Mouse (Mus musculus) forebrain, postnatal 0 days (tissue): ENCODE measurements around the gene Edar. TPM values are rescaled to one million over a fixed set of nuclear protein-coding genes. Genes with fewer than 3 reads are reported as not detected.

ENCODE experiments used
- ATAC-seq: fragments of 200-750 bp; cut with Nextera tagmentation; 2 replicates; pipeline ENCODE4 v1.8.0; 2017; ENCODE audit warnings: mild to moderate bottlenecking, moderate library complexity
- DNase-seq: peaks from one replicate; pipeline ENCODE4 v3.0.0-alpha.2; 2015
- H3K27ac ChIP-seq: fragments of 300-500 bp; sonication (generic); 2 replicates; pipeline ENCODE4 v1.5.1; 2014; ENCODE audit warnings: low read depth, mild to moderate bottlenecking, antibody characterized with exemption, low read length, moderate library complexity, mixed read lengths
- H3K27me3 ChIP-seq: fragments of 300-500 bp; sonication (generic); 2 replicates; pipeline ENCODE4 v1.6.1; 2014; ENCODE audit warnings: mild to moderate bottlenecking, low read length, mixed read lengths; ENCODE audit not compliant: insufficient read depth
- H3K36me3 ChIP-seq: fragments of 300-500 bp; sonication (generic); 2 replicates; pipeline ENCODE4 v1.6.1; 2014; ENCODE audit warnings: mild to moderate bottlenecking, moderate library complexity; ENCODE audit not compliant: insufficient read depth
- H3K4me1 ChIP-seq: fragments of 300-500 bp; sonication (generic); 2 replicates; pipeline ENCODE4 v1.6.1; 2014; ENCODE audit warnings: antibody characterized with exemption; ENCODE audit not compliant: insufficient read depth
- H3K4me2 ChIP-seq: fragments of 300-500 bp; sonication (generic); 2 replicates; pipeline ENCODE4 v1.6.1; 2014; ENCODE audit warnings: low read depth, mild to moderate bottlenecking, moderate library complexity
- H3K4me3 ChIP-seq: fragments of 300-500 bp; sonication (generic); 2 replicates; pipeline ENCODE4 v1.5.1; 2014; ENCODE audit warnings: low read depth, low read length, mixed read lengths
- H3K9ac ChIP-seq: fragments of 300-500 bp; sonication (generic); 2 replicates; pipeline ENCODE4 v1.6.1; 2014; ENCODE audit warnings: mild to moderate bottlenecking
- H3K9me3 ChIP-seq: fragments of 300-500 bp; sonication (generic); 2 replicates; pipeline ENCODE4 v1.6.1; 2016; ENCODE audit warnings: low read length
- CTCF ChIP-seq: sonication (generic); IDR thresholded peaks from 2 replicates; pipeline ENCODE4 v1.5.1; 2016; ENCODE audit warnings: antibody characterized with exemption, control low read depth, low read depth
- WGBS: fragments of 180-500 bp; shearing (Covaris S2); extraction: QIAGEN DNeasy Blood & Tissue Kit; methylation state at CpG from one replicate; pipeline ENCODE4 v1.1.7; 2014; 5-methylcytosine and 5-hydroxymethylcytosine counted together
- polyA plus RNA-seq: library from polyadenylated mRNA; unstranded; fragments of >200 nt; fragmentation: Nextera tagmentation; extraction: Ambion mirVana; gene quantifications from 2 replicates; pipeline ENCODE4 v1.2.1, GENCODE M21; 2015
- total RNA-seq: library from RNA; depleted of rRNA; stranded (reverse); fragments of >200 nt; gene quantifications from 2 replicates; pipeline ENCODE4 v1.2.3, GENCODE M21; 2014

Gene Edar
- total and polyA plus RNA-seq, 2 experiments from 2014 or later, result 0.38 to 0.90 TPM

- no peak overlapping the region for H3K9ac ChIP-seq
- no peak overlapping the region for H3K27ac ChIP-seq
- no peaks in the 10 kb centered on the region; the same call in 1 of the 2 replicates for H3K27me3 ChIP-seq
- peak overlapping the region; percentile 23 for H3K4me2 ChIP-seq
- no peak overlapping the region for H3K4me3 ChIP-seq
- TF ChIP-seq CTCF, result no peak
- DNase-seq, result no peak
- peak; percentile 51; the same call in 1 of the 2 replicates for ATAC-seq
- no peaks in the 10 kb centered on the region for H3K36me3 ChIP-seq
- WGBS, result 5% methylated on average over 22 of the region's 22 CpGs
- H3K9me3 ChIP-seq, result no peaks in the 10 kb centered on the region; the same call in 1 of the 2 replicates
- peaks cover 6% of the 10 kb centered on the region; the same call in 1 of the 2 replicates for H3K4me1 ChIP-seq
Observed at GRCm38 (mm10) chr10:58651270-58652042, 24.0 kb downstream of the Edar start.

GRCm38 (mm10) chr10:58648787-58649186 is 26.7 kb downstream of the Edar start:
- Histone ChIP-seq H3K27me3 (no peaks in the 10 kb centered on the region; the same call in 1 of the 2 replicates), H3K4me3 (no peak overlapping the region), H3K36me3 (no peaks in the 10 kb centered on the region), H3K9me3 (no peaks in the 10 kb centered on the region; the same call in 1 of the 2 replicates), H3K27ac (no peak overlapping the region), H3K4me1 (peaks cover 6% of the 10 kb centered on the region; the same call in 1 of the 2 replicates), H3K4me2 (no peak overlapping the region), H3K9ac (no peak overlapping the region)
- DNase-seq (no peak), ATAC-seq (no peak)
- 60% methylated on average over 5 of the region's 5 CpGs for WGBS
- no peak for TF ChIP-seq CTCF

GRCm38 (mm10) chr10:58644671-58645070 is 30.8 kb downstream of the Edar start:
- no peak overlapping the region for H3K4me2 ChIP-seq
- 69% methylated on average over 5 of the region's 5 CpGs for WGBS
- H3K36me3 ChIP-seq, result no peaks in the 10 kb centered on the region
- no peak overlapping the region for H3K4me3 ChIP-seq
- no peak for DNase-seq
- no peak for ATAC-seq
- H3K4me1 ChIP-seq, result peaks cover 3% of the 10 kb centered on the region; the same call in 1 of the 2 replicates
- no peaks in the 10 kb centered on the region; the same call in 1 of the 2 replicates for H3K9me3 ChIP-seq
- no peak overlapping the region for H3K27ac ChIP-seq
- no peak for TF ChIP-seq CTCF
- H3K9ac ChIP-seq, result no peak overlapping the region
- H3K27me3 ChIP-seq, result no peaks in the 10 kb centered on the region; the same call in 1 of the 2 replicates

GRCm38 (mm10) chr10:58644194-58644593 is 31.3 kb downstream of the Edar start:
- H3K9me3 ChIP-seq, result no peaks in the 10 kb centered on the region
- WGBS, result 48% methylated on average over 7 of the region's 7 CpGs
- no peak for DNase-seq
- ATAC-seq, result no peak
- no peaks in the 10 kb centered on the region for H3K36me3 ChIP-seq
- no peaks in the 10 kb centered on the region; the same call in 1 of the 2 replicates for H3K27me3 ChIP-seq
- no peak for TF ChIP-seq CTCF
- no peak overlapping the region for H3K4me2 ChIP-seq
- H3K4me3 ChIP-seq, result no peak overlapping the region
- H3K9ac ChIP-seq, result no peak overlapping the region
- H3K4me1 ChIP-seq, result peaks cover 5% of the 10 kb centered on the region; the same call in 1 of the 2 replicates
- no peak overlapping the region for H3K27ac ChIP-seq

- Histone ChIP-seq H3K9me3 (no peaks in the 10 kb centered on the region), H3K27ac (no peak overlapping the region), H3K4me2 (no peak overlapping the region), H3K4me3 (no peak overlapping the region), H3K27me3 (no peaks in the 10 kb centered on the region; the same call in 1 of the 2 replicates), H3K4me1 (peaks cover 6% of the 10 kb centered on the region; the same call in 1 of the 2 replicates), H3K9ac (no peak overlapping the region), H3K36me3 (no peaks in the 10 kb centered on the region)
- 82% methylated on average over 9 of the region's 9 CpGs for WGBS
- ATAC-seq (no peak), DNase-seq (no peak)
- TF ChIP-seq CTCF, result no peak
Observed at GRCm38 (mm10) chr10:58643001-58643400, 32.5 kb downstream of the Edar start.

GRCm38 (mm10) chr10:58641631-58642030 is 33.8 kb downstream of the Edar start:
- H3K9me3 ChIP-seq, result no peaks in the 10 kb centered on the region
- ATAC-seq (no peak), DNase-seq (no peak)
- H3K4me2 ChIP-seq, result no peak overlapping the region
- H3K27me3 ChIP-seq, result no peaks in the 10 kb centered on the region
- peaks cover 6% of the 10 kb centered on the region; the same call in 1 of the 2 replicates for H3K4me1 ChIP-seq
- no peak overlapping the region for H3K27ac ChIP-seq
- no peak for TF ChIP-seq CTCF
- no peak overlapping the region for H3K9ac ChIP-seq
- no peak overlapping the region for H3K4me3 ChIP-seq
- H3K36me3 ChIP-seq, result no peaks in the 10 kb centered on the region
- 78% methylated on average over 10 of the region's 10 CpGs for WGBS
